Mouse (Mus musculus) MEL (cell line): ENCODE results near the gene Cry1.

Source experiments
- CTCF ChIP-seq, 3 experiments: IDR thresholded peaks in 2 of 3; conservative IDR thresholded peaks in 1 of 3; 2 replicates each; pipeline ENCODE4 v1.5.1; 2011 to 2012; ENCODE audit warnings: low read length in 3 of 3, low read depth in 2 of 3, mild to moderate bottlenecking in 2 of 3, improper control_type of control experiment in 1 of 3, inconsistent platforms in 1 of 3, mixed read lengths in 1 of 3, moderate library complexity in 1 of 3; ENCODE audit not compliant: control insufficient read depth in 1 of 3, insufficient read depth in 1 of 3, poor library complexity in 1 of 3, severe bottlenecking in 1 of 3
- POLR2A ChIP-seq, 2 experiments: IDR thresholded peaks; 2 replicates each; pipeline ENCODE4 v1.6.1; 2011 to 2012; ENCODE audit warnings: low read length in 2 of 2, mild to moderate bottlenecking in 2 of 2, control low read depth in 1 of 2, improper control_type of control experiment in 1 of 2, low read depth in 1 of 2, moderate library complexity in 1 of 2; ENCODE audit not compliant: control insufficient read depth in 1 of 2, insufficient read depth in 1 of 2, poor library complexity in 1 of 2
- TAL1 ChIP-seq: IDR thresholded peaks from 2 replicates; pipeline ENCODE4 v1.6.1; 2012; ENCODE audit warnings: mild to moderate bottlenecking, inconsistent platforms, low read length, moderate library complexity, mixed read lengths

GRCm38 (mm10) chr10:85103085-85103885, 81.6 kb downstream of the Cry1 start:
- TF ChIP-seq POLR2A (IDR thresholded peaks at IDR 0.05; ENCODE audit: control insufficient read depth in 1 of 2, insufficient read depth in 1 of 2, low read depth in 1 of 2, low read length in 2 of 2, poor library complexity in 1 of 2) (no peak), TAL1 (no peak), CTCF (IDR thresholded peaks at IDR 0.05 in 2 of 3, conservative IDR thresholded peaks at IDR 0.05 in 1 of 3; ENCODE audit: control insufficient read depth in 1 of 3, insufficient read depth in 1 of 3, low read depth in 2 of 3, low read length in 3 of 3, poor library complexity in 1 of 3, severe bottlenecking in 1 of 3) (no peak)
